Mouse (Mus musculus) liver, embryonic 16.5 days (tissue): ENCODE data around the gene Tmem14a. TPM values are rescaled to one million over a fixed set of nuclear protein-coding genes. Genes with fewer than 3 reads are reported as not detected.
"Not testable (repeated sequence)": the region's sequence is repeated elsewhere in the genome, so short reads cannot be mapped to it uniquely, and the experiment has no call there.

Experiments
- ATAC-seq: fragments of 200-750 bp; cut with Nextera tagmentation; 2 replicates; pipeline ENCODE4 v1.8.0; 2017; ENCODE audit warnings: low read depth, mild to moderate bottlenecking, moderate number of reproducible peaks, moderate library complexity
- H3K27ac ChIP-seq: fragments of 300-500 bp; sonication (generic); 2 replicates; pipeline ENCODE4 v1.5.1; 2014; ENCODE audit warnings: mild to moderate bottlenecking, low read length
- H3K27me3 ChIP-seq: fragments of 300-500 bp; sonication (generic); 2 replicates; pipeline ENCODE4 v1.6.1; 2014; ENCODE audit warnings: low read depth, low read length, mixed read lengths; ENCODE audit not compliant: control insufficient read depth, insufficient read depth
- H3K36me3 ChIP-seq: fragments of 300-500 bp; sonication (generic); 2 replicates; pipeline ENCODE4 v1.6.1; 2014; ENCODE audit warnings: mild to moderate bottlenecking; ENCODE audit not compliant: control insufficient read depth, insufficient read depth
- H3K4me1 ChIP-seq: fragments of 300-500 bp; sonication (generic); 2 replicates; pipeline ENCODE4 v1.6.1; 2014; ENCODE audit warnings: low read depth, low read length, mixed read lengths; ENCODE audit not compliant: control insufficient read depth
- H3K4me2 ChIP-seq: fragments of 300-500 bp; sonication (generic); 2 replicates; pipeline ENCODE4 v1.6.1; 2014; ENCODE audit warnings: low read depth, low read length, mixed read lengths
- H3K4me3 ChIP-seq: fragments of 300-500 bp; sonication (generic); 2 replicates; pipeline ENCODE4 v1.5.1; 2014; ENCODE audit warnings: low read depth, mild to moderate bottlenecking, low read length
- H3K9ac ChIP-seq: fragments of 300-500 bp; sonication (generic); 2 replicates; pipeline ENCODE4 v1.6.1; 2014; ENCODE audit warnings: low read depth, low read length
- H3K9me3 ChIP-seq: fragments of 300-500 bp; sonication (generic); replicated peaks from 2 replicates; pipeline ENCODE4 v1.6.1; 2016; ENCODE audit warnings: low read length; ENCODE audit not compliant: control insufficient read depth
- WGBS: fragments of 180-500 bp; shearing (Covaris S2); extraction: QIAGEN DNeasy Blood & Tissue Kit; methylation state at CpG from one replicate; pipeline ENCODE4 v1.1.7; 2014; ENCODE audit not compliant: insufficient replicate concordance; 5-methylcytosine and 5-hydroxymethylcytosine counted together
- polyA plus RNA-seq: library from polyadenylated mRNA; unstranded; fragments of >200 nt; fragmentation: Nextera tagmentation; extraction: Ambion mirVana; gene quantifications from 2 replicates; pipeline ENCODE4 v1.2.1, GENCODE M21; 2015

Tmem14a gene
- polyA plus RNA-seq, 1 experiment from 2014 or later = 3.0 TPM

- ATAC-seq = no peak
- Histone ChIP-seq H3K36me3 (no peaks in the 10 kb centered on the region), H3K4me2 (no peak overlapping the region), H3K9me3 (no peaks in the 10 kb centered on the region), H3K27ac (no peak overlapping the region), H3K4me3 (no peak overlapping the region), H3K27me3 (no peaks in the 10 kb centered on the region), H3K4me1 (no peaks in the 10 kb centered on the region; the same call in 1 of the 2 replicates), H3K9ac (no peak overlapping the region)
- WGBS = 51% methylated on average over 2 of the region's 2 CpGs
Observed at GRCm38 (mm10) chr1:21274437-21275040, 56.2 kb downstream of the Tmem14a start.

DNA sequence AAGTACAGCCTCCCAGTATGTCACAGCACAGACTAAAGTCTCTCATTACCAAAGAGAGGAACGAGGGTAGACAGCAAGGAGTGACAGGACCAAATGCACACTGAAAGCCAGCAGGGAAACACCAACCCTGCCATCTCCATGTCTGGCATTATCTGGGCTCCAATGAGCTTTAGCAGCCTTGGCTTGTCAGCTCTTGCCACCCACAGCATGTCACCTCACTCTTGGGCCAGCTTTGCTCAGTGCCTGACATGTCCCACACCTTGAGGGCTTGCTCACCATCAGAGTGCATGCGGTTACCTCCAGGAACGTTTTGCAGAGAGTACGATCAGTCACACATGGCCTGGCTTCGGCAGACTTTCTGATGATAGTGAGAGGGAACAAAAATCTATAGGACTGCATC lies 57.0 kb downstream of the Tmem14a start:
- WGBS = 64% methylated on average over 5 of the region's 5 CpGs
- H3K27me3 ChIP-seq, H3K9me3 ChIP-seq, H3K27ac ChIP-seq, ATAC-seq, H3K4me2 ChIP-seq, H3K36me3 ChIP-seq, H3K4me1 ChIP-seq, H3K9ac ChIP-seq, H3K4me3 ChIP-seq: not testable (repeated sequence)

GRCm38 (mm10) chr1:21276158-21276557 lies 57.8 kb downstream of the Tmem14a start:
- H3K9ac ChIP-seq, H3K4me1 ChIP-seq: not testable (repeated sequence)
- WGBS = 20% methylated on average over 1 of the region's 2 CpGs

More at GRCm38 (mm10) chr1:21276158-21276557, 57.8 kb downstream of the Tmem14a start:
- H3K36me3 ChIP-seq, H3K4me3 ChIP-seq, H3K27me3 ChIP-seq, H3K27ac ChIP-seq, H3K9me3 ChIP-seq, ATAC-seq, H3K4me2 ChIP-seq: not testable (repeated sequence)

Other genes with a start within 250 kb of the Tmem14a start
- 1.4 and 2.0 TPM in 2 replicates for gene Tram2, start 139.3 kb upstream of the Tmem14a start, polyA plus RNA-seq
- 150 and 162 TPM in 2 replicates for gene Gsta3, start 22.0 kb downstream of the Tmem14a start, polyA plus RNA-seq
- gene Khdc1a, start 131.1 kb downstream of the Tmem14a start, polyA plus RNA-seq = not detected in 2 replicates
- gene Khdc1c, start 149.8 kb downstream of the Tmem14a start, polyA plus RNA-seq = not detected in 2 replicates
- 0.04 TPM in 1 of 2 replicates, not detected in the other for gene Khdc1b, start 165.0 kb downstream of the Tmem14a start, polyA plus RNA-seq